Mouse (Mus musculus): ENCODE measurements around the gene Camk2d.

GRCm38 (mm10) chr3:126723458-126723857 lies 127.4 kb downstream of the Camk2d start:
- no peak for TF ChIP-seq SIN3A (IDR thresholded peaks at IDR 0.05; ENCODE audit: low read length)
- TF ChIP-seq MAFK (IDR thresholded peaks at IDR 0.05; ENCODE audit: borderline replicate concordance, low read depth, low read length): no peak
- TF ChIP-seq ELF1 (IDR thresholded peaks at IDR 0.05; ENCODE audit: low read depth, low read length): no peak
- no peak for TF ChIP-seq POLR2A (IDR thresholded peaks at IDR 0.05; ENCODE audit: control insufficient read depth in 1 of 2, insufficient read depth in 1 of 2, low read depth in 1 of 2, low read length in 2 of 2, poor library complexity in 1 of 2)

Data from MEL (cell line).